Mouse (Mus musculus) embryo, embryonic 10 days (tissue): ENCODE results near the gene Snupn.
"Not testable (repeated sequence)": the region's sequence is repeated elsewhere in the genome, so short reads cannot be mapped to it uniquely, and the experiment has no call there.

Experiments used
- DNase-seq: peaks from one replicate; pipeline ENCODE4 v3.0.0-alpha.2; 2015; ENCODE audit warnings: low spot score

The Snupn gene

GRCm38 (mm10) chr9:56930556-56930955 is 20.1 kb upstream of the Snupn start:
- no peak for DNase-seq

GRCm38 (mm10) chr9:56936861-56937222 is 13.8 kb upstream of the Snupn start:
- no peak for DNase-seq

GRCm38 (mm10) chr9:56937223-56938160 is 13.2 kb upstream of the Snupn start, which contains the start of gene Imp3:
TSS of gene Imp3 (plus strand) at chr9:56937475.
- peak; percentile 96 for DNase-seq

- DNase-seq, result no peak
Measured at GRCm38 (mm10) chr9:56938374-56938773, 12.3 kb upstream of the Snupn start.

- DNase-seq, result peak; percentile 70
Measured at GRCm38 (mm10) chr9:56947481-56947880, 3.2 kb upstream of the Snupn start.

GRCm38 (mm10) chr9:56948699-56949098 is 2.0 kb upstream of the Snupn start:
- not testable (repeated sequence) for DNase-seq

GRCm38 (mm10) chr9:56949767-56950166 is 911 bp upstream of the Snupn start:
- DNase-seq, result no peak

- no peak for DNase-seq
Measured at GRCm38 (mm10) chr9:56953562-56953961, 2.9 kb downstream of the Snupn start.

GRCm38 (mm10) chr9:56956966-56957675 is 6.4 kb downstream of the Snupn start:
- DNase-seq, result no peak

- DNase-seq, result no peak
Measured at GRCm38 (mm10) chr9:56958689-56959088, 8.0 kb downstream of the Snupn start.

- DNase-seq, result no peak
Measured at GRCm38 (mm10) chr9:56961591-56961990, 10.9 kb downstream of the Snupn start.

GRCm38 (mm10) chr9:56970158-56970557 is 19.5 kb downstream of the Snupn start:
- DNase-seq, result no peak

- no peak for DNase-seq
Measured at GRCm38 (mm10) chr9:56973960-56974524, 23.4 kb downstream of the Snupn start.

GRCm38 (mm10) chr9:56975199-56975598 is 24.5 kb downstream of the Snupn start:
- DNase-seq, result no peak

GRCm38 (mm10) chr9:56980186-56980585 is 29.5 kb downstream of the Snupn start:
- no peak for DNase-seq

GRCm38 (mm10) chr9:56981502-56981901 is 30.8 kb downstream of the Snupn start:
- DNase-seq, result no peak

GRCm38 (mm10) chr9:56994286-56995197 is 43.9 kb downstream of the Snupn start, which contains the start of gene Ptpn9:
TSS of gene Ptpn9 (plus strand) at chr9:56994923.
- peak; percentile 89 for DNase-seq

GRCm38 (mm10) chr9:56995198-56996027 is 44.7 kb downstream of the Snupn start:
- peak; percentile 70 for DNase-seq

GRCm38 (mm10) chr9:56996028-56996346 is 45.3 kb downstream of the Snupn start:
- peak; percentile 37 for DNase-seq

GRCm38 (mm10) chr9:56997206-56997605 is 46.5 kb downstream of the Snupn start:
- not testable (repeated sequence) for DNase-seq

- no peak for DNase-seq
Measured at GRCm38 (mm10) chr9:57003011-57003410, 52.3 kb downstream of the Snupn start.
